Mouse (Mus musculus) forelimb bud, embryonic 11.5 days (tissue): ENCODE measurements around the gene Pcdh18.
A peak's percentile ranks its signal among the peaks of the same experiment; 100 is the strongest.

ENCODE experiments used
- DNase-seq: peaks from one replicate; pipeline ENCODE4 v3.0.0-alpha.2; 2012; ENCODE audit warnings: low read depth, low spot score

Pcdh18 gene

DNA sequence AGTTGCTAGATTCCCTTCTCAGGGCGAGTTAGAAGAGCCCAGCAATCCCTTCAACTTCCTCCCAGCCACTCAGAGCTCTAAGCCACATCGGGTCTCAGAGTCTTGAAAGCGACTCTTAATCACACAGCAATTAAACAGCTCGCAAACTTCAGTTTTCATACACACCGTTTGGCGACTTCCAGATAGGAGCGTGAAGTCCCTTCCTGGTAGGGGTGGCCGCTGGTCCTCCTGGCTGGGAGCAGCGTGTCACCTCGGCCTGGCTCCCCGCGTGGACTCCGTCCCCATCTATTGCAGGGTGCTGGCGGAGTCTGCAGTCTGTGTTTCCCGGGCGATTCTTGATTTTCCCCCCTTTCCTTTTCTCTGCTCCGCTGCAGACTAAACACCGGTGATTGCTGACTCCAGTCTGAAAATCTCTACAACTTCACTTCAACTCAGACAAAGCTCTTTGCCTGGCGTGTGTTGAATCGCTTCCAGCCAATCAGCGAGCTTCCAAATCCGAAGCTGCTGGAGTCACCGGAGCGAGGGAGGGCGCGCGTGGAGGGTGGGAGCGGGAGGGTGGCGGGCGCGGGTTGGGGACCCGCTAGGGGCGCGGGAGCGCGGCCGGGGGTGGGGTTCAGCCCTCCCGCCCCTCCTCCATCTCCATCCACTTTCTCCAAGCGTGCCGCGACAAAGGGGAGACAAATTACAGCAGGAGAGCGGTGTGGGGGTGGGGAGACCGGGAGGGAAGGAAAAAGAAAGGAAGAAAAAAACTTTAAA is at the start of gene Pcdh18:
Pcdh18 (minus strand) TSS at position 456 of the 756 bp plus-strand sequence.
- DNase-seq, result peak; percentile 95

DNA sequence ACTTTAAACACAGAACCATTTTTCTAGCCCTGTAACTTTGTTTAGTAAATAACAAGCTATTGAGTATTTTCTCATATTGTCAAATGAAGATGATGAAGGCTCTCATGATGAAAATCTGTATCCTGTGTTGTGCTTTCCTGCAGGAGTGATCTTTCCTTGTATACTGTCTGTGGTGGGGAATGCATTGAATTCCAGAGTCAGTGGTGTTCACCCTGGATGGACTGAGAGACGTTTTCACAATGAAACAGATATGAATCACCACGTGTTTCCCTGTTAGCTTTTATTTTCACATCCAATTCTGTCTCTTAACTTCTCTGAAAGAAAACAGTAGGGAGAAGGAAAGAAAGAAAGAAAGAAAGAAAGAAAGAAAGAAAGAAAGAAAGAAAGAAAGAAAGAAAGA is 49.7 kb upstream of the Pcdh18 start:
- DNase-seq, result no peak

DNA sequence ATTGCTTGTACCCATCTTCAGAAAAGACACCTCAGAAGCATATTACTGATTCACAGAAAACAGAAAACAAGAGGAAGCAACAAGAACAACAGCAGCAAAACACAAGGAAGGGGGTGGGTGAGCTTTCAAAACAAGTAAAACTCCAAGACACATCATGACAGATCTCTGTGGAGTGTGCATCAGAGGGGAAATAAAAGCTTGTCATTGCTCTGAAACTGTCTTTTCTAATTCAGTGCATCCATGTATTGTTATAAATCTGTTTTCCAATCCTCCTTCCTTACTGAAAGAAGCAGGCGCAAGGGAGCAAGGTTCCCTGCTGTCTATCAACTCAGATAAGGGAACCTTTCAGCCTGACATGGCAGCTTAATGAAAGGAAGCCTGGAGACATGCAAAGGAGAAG is 48.4 kb upstream of the Pcdh18 start:
- no peak for DNase-seq

DNA sequence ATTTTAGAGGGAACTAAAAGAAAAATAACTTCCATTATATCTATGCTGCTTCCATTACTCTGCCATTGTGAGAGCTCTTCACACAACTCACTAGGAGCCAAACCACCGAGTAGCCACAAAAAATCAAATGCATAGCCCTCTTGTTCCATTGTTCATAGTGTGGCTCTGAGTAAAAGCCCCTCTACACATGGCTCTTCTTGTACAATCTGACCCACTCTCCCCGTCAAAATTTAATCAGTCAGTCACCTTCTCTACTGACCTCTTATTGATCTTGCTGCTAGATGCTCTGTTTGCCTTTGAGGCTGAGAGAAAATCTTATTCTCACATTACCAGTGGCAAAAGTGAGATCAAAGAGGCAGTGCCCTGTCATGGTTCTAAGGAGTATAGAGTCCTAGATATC is 31.2 kb upstream of the Pcdh18 start:
- no peak for DNase-seq

DNA sequence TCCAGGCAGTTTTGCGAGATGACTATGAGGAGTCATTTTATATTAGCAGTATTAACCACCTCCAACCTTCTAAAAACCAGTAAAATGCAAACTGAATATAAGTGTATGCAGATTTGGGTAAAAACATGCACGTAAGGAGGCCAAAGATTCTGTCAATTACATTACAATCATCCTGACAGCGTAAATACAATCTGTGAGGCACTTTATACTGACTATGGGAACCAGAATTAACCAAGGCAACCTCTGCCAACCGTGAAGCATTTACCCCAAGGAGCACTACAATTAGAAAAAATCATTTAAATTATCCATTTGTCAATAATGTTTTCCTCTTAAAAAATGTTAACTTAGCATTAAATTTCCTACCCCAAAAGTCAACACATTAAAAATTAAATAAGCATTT is 30.6 kb upstream of the Pcdh18 start:
- DNase-seq, result no peak

DNA sequence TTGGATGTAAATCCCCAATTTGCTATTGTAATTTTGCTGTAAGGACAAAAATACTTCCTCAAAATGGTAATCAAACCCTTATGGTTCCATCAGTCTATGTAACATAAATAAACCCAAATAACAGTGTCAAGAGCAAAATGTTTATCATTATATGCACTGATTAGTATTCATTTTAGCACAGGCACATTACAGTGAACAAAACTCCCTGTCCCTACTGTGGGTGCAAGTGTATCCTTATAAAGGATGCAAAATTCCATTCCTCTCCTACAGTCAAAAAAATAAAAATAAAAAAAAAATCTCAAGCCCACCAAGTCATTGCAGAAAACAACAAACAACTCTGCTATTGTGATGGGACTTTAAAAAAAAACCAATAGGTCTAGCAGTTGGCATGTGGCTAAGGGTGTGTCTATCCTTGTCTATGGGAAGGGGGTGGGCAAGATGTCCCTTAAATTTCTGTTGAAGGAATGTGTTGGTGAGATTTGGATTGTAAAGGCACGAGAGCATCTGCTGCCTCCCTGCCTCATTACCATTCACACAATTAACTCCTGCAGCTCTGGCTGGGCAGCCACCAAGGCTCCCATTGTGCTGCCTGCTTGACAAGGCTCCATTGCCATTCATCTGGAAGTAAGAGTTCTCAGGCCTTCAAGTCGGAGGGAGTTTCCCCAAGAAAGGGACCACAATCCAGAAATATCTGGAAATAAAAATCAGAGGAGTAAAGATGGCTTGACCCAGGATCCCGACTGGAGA is 12.0 kb upstream of the Pcdh18 start:
- DNase-seq, result no peak

DNA sequence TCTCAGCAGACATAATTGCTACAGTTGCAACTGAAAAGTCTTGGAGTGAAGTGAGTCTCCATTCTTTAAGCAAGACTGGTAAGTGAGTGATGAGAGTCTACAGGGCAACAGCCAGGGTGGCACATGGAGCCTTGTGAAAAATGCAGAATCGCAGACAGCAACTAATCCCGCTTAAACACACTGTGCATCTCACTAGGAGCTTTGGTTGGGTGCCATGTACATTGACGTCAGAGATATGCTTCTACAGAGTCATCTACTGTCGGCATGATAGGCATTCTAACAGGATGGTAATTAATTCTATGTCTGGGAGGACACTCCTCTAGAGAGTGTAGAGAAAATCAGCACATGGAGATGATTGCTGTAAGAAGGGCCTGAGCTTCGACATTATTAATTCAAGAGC is 5.6 kb upstream of the Pcdh18 start:
- no peak for DNase-seq

DNA sequence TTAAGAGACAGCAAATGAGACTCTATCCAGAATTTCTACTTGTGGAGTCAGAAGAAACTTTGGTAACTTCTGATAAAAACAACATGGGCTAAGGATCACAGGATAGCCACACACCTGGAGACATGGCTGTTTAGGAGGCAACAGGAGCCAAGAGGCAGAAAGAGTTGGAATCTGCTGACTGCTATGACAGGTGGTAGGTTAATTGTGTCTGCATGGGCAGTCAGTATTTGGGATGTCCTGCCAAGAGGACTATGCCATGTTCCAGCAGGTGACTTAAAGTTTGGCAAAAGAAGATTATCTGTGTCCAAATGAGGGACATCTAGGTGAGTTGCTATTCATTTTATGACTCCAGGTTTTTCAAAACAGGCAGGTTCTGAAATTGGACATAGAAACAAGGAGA is 4.8 kb upstream of the Pcdh18 start:
- no peak for DNase-seq

DNA sequence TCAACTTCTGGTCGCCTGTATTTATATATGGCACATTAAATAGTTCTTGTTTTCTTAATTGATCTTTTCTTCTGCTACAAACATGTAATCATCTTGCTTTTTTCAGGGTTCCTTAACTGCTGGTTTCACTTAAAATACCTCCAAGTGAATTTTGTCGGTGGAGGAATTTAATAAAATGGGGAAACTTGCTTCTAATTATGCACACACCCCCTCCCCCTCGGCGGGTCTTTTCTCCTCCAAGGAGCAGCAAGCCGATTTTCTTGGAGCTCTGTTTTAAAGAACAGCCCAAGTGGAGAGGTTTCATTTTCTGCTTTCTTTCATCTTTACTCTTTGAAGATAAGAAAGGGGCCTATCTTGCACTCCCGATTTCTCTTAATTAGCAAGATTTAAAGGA is 498 bp upstream of the Pcdh18 start:
- DNase-seq, result peak; percentile 86

DNA sequence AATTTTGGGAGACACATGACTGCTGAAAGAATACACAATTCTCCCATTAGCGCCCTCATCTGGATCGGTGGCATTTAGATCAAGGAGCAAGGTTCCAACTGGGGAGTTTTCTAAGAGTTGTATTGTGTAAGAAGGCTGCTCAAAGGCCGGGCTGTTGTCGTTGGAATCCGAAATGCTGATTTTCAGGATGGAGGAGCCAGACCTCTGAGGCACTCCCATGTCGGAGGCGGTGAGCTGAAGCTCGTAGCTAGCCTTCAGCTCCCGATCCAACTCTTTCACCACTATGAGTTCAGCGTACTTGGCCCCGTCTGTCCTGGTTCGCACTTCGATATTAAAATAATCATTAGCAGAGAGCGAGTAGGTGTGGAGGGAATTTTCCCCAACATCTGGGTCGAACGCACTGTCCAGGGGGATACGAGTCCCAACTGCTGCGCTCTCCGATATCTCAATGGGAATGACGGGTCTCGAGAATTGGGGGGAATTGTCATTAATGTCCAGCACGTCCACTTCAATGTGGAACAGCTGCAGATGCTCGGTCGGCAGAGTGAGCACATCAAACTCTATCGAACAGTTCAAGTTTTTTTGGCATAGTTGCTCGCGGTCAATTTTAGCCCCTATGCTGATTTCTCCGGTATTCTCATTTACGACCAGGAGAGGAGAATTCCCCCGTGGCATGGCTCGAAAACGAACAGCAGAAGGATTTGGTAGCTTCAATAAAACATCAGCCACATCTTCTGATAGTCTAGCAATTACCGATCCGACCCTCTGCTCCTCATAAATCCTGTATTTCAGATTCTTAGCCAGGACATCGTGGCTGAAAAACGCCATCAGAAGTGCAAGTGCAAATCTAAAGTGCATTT is 909 bp downstream of the Pcdh18 start:
- DNase-seq, result peak; percentile 36

DNA sequence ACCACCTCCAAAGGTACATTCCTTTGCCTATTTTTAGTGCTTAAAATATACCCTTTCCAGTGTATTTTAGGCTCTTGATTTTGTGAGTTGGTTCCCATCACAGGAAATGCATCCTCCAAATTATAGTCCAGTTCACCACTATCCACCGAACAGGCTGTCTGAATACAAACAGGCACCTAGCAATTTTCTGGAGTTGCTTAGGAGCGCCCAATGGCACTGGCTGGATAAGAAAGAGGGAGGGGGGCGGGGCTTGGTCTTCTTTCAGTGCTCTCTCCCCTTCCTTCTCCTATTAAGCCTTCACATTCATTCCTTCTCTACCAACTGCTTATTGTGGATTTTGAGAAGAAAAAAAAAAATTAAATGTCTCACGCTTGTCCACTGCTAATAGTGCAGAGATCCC is 4.4 kb downstream of the Pcdh18 start:
- no peak for DNase-seq

DNA sequence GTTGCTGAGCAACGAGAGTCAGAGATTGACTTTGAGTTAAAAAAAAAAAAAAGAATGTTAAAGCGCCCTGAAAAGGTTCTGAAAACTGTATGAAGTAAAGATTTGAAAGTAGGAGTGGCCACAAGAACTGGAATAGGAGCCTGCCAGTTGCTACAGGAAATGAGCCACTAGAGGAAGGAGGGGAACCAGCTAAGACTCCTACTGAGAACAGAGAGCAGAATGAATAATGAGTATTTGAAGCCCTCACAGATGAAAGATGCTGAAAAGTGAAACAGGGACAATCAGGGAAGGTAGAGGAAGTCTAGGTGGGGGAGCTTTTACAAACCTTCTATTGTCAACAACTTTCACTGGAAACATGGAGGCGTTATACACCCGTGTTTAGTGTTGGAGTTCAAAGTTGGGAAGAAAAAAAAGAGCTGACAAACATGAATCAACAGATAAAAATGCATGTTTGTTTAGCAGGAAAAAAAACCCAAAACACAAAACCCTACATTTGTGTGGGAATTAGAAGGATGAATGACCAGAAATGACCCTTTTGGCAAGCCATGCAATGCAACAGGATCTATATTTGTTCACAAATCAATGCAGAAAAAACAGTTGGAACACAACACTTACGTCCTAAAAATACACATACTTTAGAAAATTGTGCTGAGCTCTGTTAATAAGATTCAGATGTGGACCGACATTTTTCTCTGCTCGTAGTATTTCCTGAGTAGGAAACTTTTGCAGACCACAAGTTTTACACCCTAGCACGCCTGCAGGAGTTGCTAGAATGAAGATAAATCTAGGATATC is 7.4 kb downstream of the Pcdh18 start:
- no peak for DNase-seq

DNA sequence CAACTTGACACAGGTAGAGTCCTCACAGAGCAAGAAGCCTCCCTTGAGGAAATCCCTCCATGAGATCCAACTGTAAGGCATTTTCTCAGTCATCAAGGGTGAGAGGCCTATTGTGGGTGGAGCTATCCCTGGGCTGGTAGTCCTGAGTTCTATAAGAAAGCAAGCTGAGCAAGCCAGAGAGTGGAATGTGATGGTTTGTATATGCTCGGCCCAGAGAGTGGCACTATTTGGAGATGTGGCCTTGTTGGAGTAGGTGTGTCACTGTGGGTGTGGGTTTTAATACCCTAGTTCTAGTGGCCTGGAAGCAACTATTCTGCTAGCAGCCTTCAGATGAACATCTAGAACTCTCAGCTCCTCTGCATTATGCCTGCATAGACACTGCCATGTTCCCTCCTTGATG is 9.1 kb downstream of the Pcdh18 start:
- DNase-seq, result no peak

DNA sequence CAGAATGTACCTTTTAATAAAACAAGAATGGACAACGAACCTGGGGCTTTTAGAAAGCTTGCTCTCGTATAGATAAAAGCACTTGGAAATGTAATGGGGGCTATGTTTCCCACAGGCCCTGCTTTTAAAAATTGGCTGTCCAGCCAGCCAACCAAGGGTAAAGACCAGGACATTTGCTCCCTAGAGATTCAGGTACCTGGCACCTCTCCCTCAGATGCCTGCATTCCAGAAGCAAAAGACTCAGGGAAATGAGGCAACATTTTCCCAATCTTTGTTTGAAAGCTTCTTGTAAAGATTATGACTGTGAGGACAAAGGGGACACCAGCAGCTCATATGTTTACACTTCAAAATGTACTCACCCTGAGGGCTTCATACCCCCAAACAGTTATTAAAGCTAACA is 18.1 kb downstream of the Pcdh18 start:
- no peak for DNase-seq

DNA sequence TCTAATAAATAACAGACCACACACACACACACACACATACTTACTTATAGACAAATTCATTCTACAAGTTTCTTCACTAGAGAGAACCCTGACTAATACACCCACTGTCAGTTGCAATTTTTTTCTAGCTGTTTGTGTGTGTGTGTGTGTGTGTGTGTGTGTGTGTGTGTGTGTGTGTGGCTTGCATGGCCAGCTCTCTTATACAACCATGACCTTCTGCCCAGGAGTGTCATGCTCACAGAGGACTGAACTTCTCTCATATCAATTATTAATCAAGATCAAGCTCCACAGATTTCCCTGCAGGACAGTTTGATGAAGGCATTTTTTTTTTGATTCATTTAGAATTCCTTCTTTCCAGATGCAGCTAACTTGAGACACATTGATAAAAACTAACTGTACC is 18.6 kb downstream of the Pcdh18 start:
- DNase-seq, result no peak

DNA sequence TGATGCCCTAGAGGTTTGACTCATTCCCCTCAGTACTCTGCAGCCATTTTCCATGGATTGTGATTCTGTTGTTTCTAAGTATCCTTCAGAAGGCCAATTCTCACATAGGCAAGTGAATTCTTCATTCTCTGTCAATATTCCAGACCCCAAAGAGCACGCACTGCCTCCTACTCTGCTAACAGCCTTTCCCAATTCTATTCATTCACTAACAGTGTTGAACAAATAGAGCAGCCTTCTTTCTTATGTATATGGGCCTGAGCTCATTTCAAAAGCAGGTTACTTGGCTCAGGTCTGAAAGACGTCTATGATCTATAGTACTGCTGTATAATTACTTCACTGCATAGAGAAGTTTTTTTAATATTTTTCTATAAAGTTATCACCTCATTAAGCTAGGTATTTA is 50.6 kb downstream of the Pcdh18 start:
- no peak for DNase-seq

DNA sequence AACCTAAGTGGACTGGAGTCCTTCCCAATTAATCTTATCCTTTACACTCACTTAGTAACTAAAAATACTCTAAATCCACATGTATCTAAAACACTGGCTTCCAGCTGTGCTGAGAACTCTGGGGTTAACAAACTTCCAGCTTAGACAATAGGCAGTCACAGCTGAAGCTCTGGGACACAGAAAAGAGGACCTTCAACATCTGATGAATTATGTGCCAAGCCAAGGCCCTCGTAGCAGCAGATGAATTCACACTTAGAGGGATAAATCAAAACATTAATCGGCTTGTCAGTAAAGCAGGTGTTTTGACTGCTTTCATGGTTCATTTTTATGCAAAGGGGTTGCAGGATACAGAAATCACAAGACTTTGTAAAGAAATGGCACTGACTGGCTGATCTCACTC is 57.2 kb downstream of the Pcdh18 start:
- DNase-seq, result peak; percentile 7
